Mouse (Mus musculus) limb, embryonic 11.5 days (tissue): ENCODE results near the gene A930018P22Rik. TPM values are rescaled to one million over a fixed set of nuclear protein-coding genes. Genes with fewer than 3 reads are reported as not detected.

Source experiments
- ATAC-seq: fragments of 200-750 bp; cut with Nextera tagmentation; 2 replicates; pipeline ENCODE4 v1.8.0; 2017; ENCODE audit warnings: low read depth; ENCODE audit not compliant: insufficient number of reproducible peaks, low FRiP score, low TSS enrichment
- DNase-seq: peaks from one replicate; pipeline ENCODE4 v3.0.0-alpha.2; 2015; ENCODE audit warnings: low spot score
- H3K27ac ChIP-seq: fragments of 300-500 bp; sonication (generic); replicated peaks from 2 replicates; pipeline ENCODE4 v1.5.1; 2014; ENCODE audit warnings: low read depth, mild to moderate bottlenecking, low read length
- H3K27me3 ChIP-seq: fragments of 300-500 bp; sonication (generic); 2 replicates; pipeline ENCODE4 v1.6.1; 2014; ENCODE audit warnings: mild to moderate bottlenecking, low read length, mixed read lengths; ENCODE audit not compliant: control insufficient read depth, insufficient read depth
- H3K36me3 ChIP-seq: fragments of 300-500 bp; sonication (generic); 2 replicates; pipeline ENCODE4 v1.6.1; 2014; ENCODE audit warnings: mild to moderate bottlenecking, low read length, moderate library complexity, mixed read lengths; ENCODE audit not compliant: control insufficient read depth, insufficient read depth
- H3K4me1 ChIP-seq: fragments of 300-500 bp; sonication (generic); 2 replicates; pipeline ENCODE4 v1.6.1; 2014; ENCODE audit warnings: low read length, mixed read lengths; ENCODE audit not compliant: control insufficient read depth, insufficient read depth
- H3K4me2 ChIP-seq: fragments of 300-500 bp; sonication (generic); 2 replicates; pipeline ENCODE4 v1.6.1; 2014; ENCODE audit warnings: low read depth, mild to moderate bottlenecking, moderate library complexity; ENCODE audit not compliant: severe bottlenecking
- H3K4me3 ChIP-seq: fragments of 300-500 bp; sonication (generic); 2 replicates; pipeline ENCODE4 v1.5.1; 2014; ENCODE audit warnings: low read depth, low read length
- H3K9ac ChIP-seq: fragments of 300-500 bp; sonication (generic); 2 replicates; pipeline ENCODE4 v1.6.1; 2014; ENCODE audit warnings: mild to moderate bottlenecking, low read length
- H3K9me3 ChIP-seq: fragments of 300-500 bp; sonication (generic); 2 replicates; pipeline ENCODE4 v1.6.1; 2016; ENCODE audit warnings: low read length; ENCODE audit not compliant: control insufficient read depth
- WGBS: fragments of 180-500 bp; shearing (Covaris S2); extraction: QIAGEN DNeasy Blood & Tissue Kit; methylation state at CpG from one replicate; pipeline ENCODE4 v1.1.7; 2014; 5-methylcytosine and 5-hydroxymethylcytosine counted together
- polyA plus RNA-seq: library from polyadenylated mRNA; unstranded; fragments of >200 nt; fragmentation: Nextera tagmentation; extraction: Ambion mirVana; gene quantifications from 2 replicates; pipeline ENCODE4 v1.2.1, GENCODE M21; 2014

The A930018P22Rik gene
- polyA plus RNA-seq, 1 experiment from 2014 or later: not detected

DNA sequence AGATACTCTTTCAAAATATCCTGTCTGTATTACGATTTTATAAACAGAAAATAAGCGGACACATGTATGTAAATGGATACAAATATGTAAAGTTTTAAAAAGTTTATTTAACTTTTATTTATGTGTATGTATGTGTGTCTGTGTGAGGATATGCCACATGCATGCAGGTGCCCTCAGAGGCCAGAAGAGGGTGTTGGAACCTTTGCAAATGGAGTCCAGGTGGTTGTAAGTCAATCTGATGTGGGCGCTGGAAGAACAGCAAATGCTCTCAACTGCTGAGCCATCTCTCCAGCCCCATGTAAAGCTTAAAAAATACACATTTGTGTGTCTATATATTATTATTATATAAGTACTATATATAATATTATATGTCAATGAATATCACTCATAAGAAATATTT is 50.9 kb downstream of the A930018P22Rik start:
- WGBS: 97% methylated on average over 3 of the region's 3 CpGs

More for the DNA sequence above, 50.9 kb downstream of the A930018P22Rik start:
- no peak overlapping the region for H3K27ac ChIP-seq
- H3K4me2 ChIP-seq: no peak overlapping the region
- H3K36me3 ChIP-seq: no peaks in the 10 kb centered on the region
- H3K9ac ChIP-seq: no peak overlapping the region
- H3K4me3 ChIP-seq: no peak overlapping the region
- H3K4me1 ChIP-seq: 0 out of 2 replicates have a peak, but pooled peaks cover 4% of the 10 kb centered on the region
- no peaks in the 10 kb centered on the region for H3K9me3 ChIP-seq
- ATAC-seq (no peak), DNase-seq (no peak)
- H3K27me3 ChIP-seq: no peaks in the 10 kb centered on the region

Other genes starting within 250 kb of the A930018P22Rik start
- 35.6 and 42.3 TPM in 2 replicates for gene Lmo2, start 164.8 kb upstream of the A930018P22Rik start, polyA plus RNA-seq
- gene Fbxo3, start 95.0 kb upstream of the A930018P22Rik start, polyA plus RNA-seq: 53.0 and 54.6 TPM in 2 replicates
- gene 4931422A03Rik, start 94.4 kb upstream of the A930018P22Rik start, polyA plus RNA-seq: 1.5 and 1.8 TPM in 2 replicates
- not detected in 2 replicates for gene Gm10912, start 56.9 kb upstream of the A930018P22Rik start, polyA plus RNA-seq
- not detected in 2 replicates for gene Gm10799, start 54.2 kb upstream of the A930018P22Rik start, polyA plus RNA-seq
- 4.9 and 5.7 TPM in 2 replicates for gene Cd59b, start 52.9 kb upstream of the A930018P22Rik start, polyA plus RNA-seq
- 18.2 and 19.2 TPM in 2 replicates for gene Cd59a, start 27.0 kb upstream of the A930018P22Rik start, polyA plus RNA-seq